Mouse (Mus musculus) forebrain, embryonic 11.5 days (tissue): ENCODE measurements at regions not wholly inside any gene's neighbourhood (a gene's known extent, or its start where the extent isn't known, plus 50 kb on each side); places are given as distances from the start of the nearest gene placed in this dataset.

Experiments used
- ATAC-seq: fragments of 200-750 bp; cut with Nextera tagmentation; replicated peaks from 2 replicates; pipeline ENCODE4 v1.8.0; 2017; ENCODE audit warnings: moderate TSS enrichment; ENCODE audit not compliant: low FRiP score
- DNase-seq: peaks from one replicate; pipeline ENCODE4 v3.0.0-alpha.2; 2017; ENCODE audit warnings: low spot score
- H3K27ac ChIP-seq: fragments of 300-500 bp; sonication (generic); 2 replicates; pipeline ENCODE4 v1.5.1; 2014; ENCODE audit warnings: low read depth, low read length
- H3K27me3 ChIP-seq: fragments of 300-500 bp; sonication (generic); 2 replicates; pipeline ENCODE4 v1.6.1; 2014; ENCODE audit warnings: mild to moderate bottlenecking, low read length, mixed read lengths; ENCODE audit not compliant: control insufficient read depth, insufficient read depth
- H3K36me3 ChIP-seq: fragments of 300-500 bp; sonication (generic); 2 replicates; pipeline ENCODE4 v1.6.1; 2014; ENCODE audit warnings: mild to moderate bottlenecking, low read length, moderate library complexity, mixed read lengths; ENCODE audit not compliant: control insufficient read depth, insufficient read depth
- H3K4me1 ChIP-seq: fragments of 300-500 bp; sonication (generic); replicated peaks from 2 replicates; pipeline ENCODE4 v1.6.1; 2014; ENCODE audit warnings: low read length, mixed read lengths; ENCODE audit not compliant: control insufficient read depth, insufficient read depth
- H3K4me2 ChIP-seq: fragments of 300-500 bp; sonication (generic); 2 replicates; pipeline ENCODE4 v1.6.1; 2014; ENCODE audit warnings: low read depth, mild to moderate bottlenecking, low read length, moderate library complexity, mixed read lengths; ENCODE audit not compliant: severe bottlenecking
- H3K4me3 ChIP-seq: fragments of 300-500 bp; sonication (generic); 2 replicates; pipeline ENCODE4 v1.5.1; 2014; ENCODE audit warnings: low read depth, low read length
- H3K9ac ChIP-seq: fragments of 300-500 bp; sonication (generic); 2 replicates; pipeline ENCODE4 v1.6.1; 2014; ENCODE audit warnings: low read length
- H3K9me3 ChIP-seq: fragments of 300-500 bp; sonication (generic); 2 replicates; pipeline ENCODE4 v1.6.1; 2016; ENCODE audit warnings: low read length, mixed read lengths; ENCODE audit not compliant: control insufficient read depth
- WGBS: fragments of 180-500 bp; shearing (Covaris S2); extraction: QIAGEN DNeasy Blood & Tissue Kit; methylation state at CpG from one replicate; pipeline ENCODE4 v1.1.7; 2014; 5-methylcytosine and 5-hydroxymethylcytosine counted together

DNA sequence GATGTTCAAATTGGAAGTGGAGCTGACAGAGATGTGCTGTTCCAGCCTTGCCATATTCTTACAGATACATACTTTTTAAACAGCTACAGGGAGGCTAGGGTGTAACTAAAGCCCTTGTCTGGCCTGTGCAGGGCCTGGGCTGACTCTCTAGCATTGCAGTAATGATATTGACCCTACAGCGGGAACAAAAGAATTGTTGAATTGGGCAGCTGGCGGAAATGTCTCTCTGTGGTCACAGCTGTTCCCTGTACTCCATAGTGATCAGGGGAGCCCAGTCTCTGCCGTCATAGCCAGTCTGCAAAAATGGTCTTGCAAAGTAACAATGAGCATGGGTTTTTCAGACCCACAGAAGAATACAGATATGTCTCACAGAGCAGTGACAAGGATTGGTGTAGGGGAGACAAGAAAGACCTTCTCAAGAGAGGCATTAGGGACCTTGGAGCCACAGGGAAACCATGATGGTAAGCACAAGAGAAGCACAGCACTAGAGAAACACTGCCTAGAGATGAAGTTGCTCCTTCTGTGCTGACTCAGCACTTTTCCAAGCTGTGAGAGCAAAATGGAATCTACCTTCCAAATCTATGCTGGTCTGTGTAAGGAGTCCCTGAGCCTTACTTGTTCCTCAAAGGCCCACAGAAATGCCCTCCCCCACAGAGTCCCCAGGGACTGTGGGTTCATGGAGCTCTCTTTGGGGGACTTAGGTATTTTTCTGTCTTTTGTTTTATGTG, 111.2 kb upstream of the Gm12830 start:
- Histone ChIP-seq H3K27ac (no peak overlapping the region), H3K9me3 (no peaks in the 10 kb centered on the region), H3K4me3 (no peak overlapping the region), H3K4me2 (no peak overlapping the region), H3K36me3 (no peaks in the 10 kb centered on the region), H3K4me1 (no peaks in the 10 kb centered on the region; the same call in 1 of the 2 replicates), H3K27me3 (no peaks in the 10 kb centered on the region), H3K9ac (no peak overlapping the region)
- DNase-seq (peak; percentile 22), ATAC-seq (no peak)
- 80% methylated on average over 3 of the region's 3 CpGs for WGBS

GRCm38 (mm10) chr4:114711082-114711481, 110.4 kb upstream of the Gm12830 start:
- DNase-seq (peak; percentile 30), ATAC-seq (no peak)
- Histone ChIP-seq H3K36me3 (no peaks in the 10 kb centered on the region), H3K4me1 (no peaks in the 10 kb centered on the region), H3K4me3 (no peak overlapping the region), H3K9me3 (no peaks in the 10 kb centered on the region), H3K27ac (no peak overlapping the region), H3K9ac (no peak overlapping the region), H3K27me3 (no peaks in the 10 kb centered on the region), H3K4me2 (no peak overlapping the region)
- WGBS = 67% methylated on average over 3 of the region's 3 CpGs

- ATAC-seq (no peak), DNase-seq (peak; percentile 42)
- Histone ChIP-seq H3K4me3 (no peak overlapping the region), H3K36me3 (no peaks in the 10 kb centered on the region), H3K9ac (no peak overlapping the region), H3K4me2 (no peak overlapping the region), H3K9me3 (no peaks in the 10 kb centered on the region), H3K4me1 (no peaks in the 10 kb centered on the region), H3K27me3 (no peaks in the 10 kb centered on the region), H3K27ac (no peak overlapping the region)
- 79% methylated on average over 7 of the region's 7 CpGs for WGBS
These were observed 109.4 kb upstream of the Gm12830 start for GRCm38 (mm10) chr4:114712005-114712665.

- WGBS = 76% methylated on average over 4 of the region's 4 CpGs
- H3K4me2 ChIP-seq = no peak overlapping the region
- DNase-seq (no peak), ATAC-seq (no peak)
- no peak overlapping the region for H3K27ac ChIP-seq
- H3K9me3 ChIP-seq = no peaks in the 10 kb centered on the region
- no peaks in the 10 kb centered on the region for H3K27me3 ChIP-seq
- H3K4me3 ChIP-seq = no peak overlapping the region
- H3K9ac ChIP-seq = no peak overlapping the region
- no peaks in the 10 kb centered on the region for H3K36me3 ChIP-seq
- H3K4me1 ChIP-seq = no peaks in the 10 kb centered on the region
These were observed 108.5 kb upstream of the Gm12830 start for GRCm38 (mm10) chr4:114712921-114713527.

DNA sequence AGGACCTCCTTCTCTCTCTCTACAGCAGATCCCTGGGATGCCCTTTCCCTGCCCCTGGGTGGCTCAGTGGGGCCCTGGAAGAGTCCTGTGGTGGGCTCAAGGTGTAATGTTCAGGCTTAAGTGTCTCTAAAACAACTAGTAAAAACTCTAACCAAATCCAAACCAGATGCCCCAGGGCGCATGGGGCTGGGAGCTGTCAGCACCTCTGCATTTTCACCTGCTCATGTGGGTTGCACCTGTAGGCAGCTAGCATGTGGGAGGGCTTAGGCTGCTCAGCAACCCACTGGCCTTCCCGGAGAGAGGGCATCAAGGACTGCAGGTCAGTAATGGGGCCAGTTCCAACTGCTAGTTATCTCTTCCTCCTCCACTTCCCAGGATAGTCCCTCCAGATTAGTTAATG, 104.8 kb upstream of the Gm12830 start:
- Histone ChIP-seq H3K27me3 (no peaks in the 10 kb centered on the region; the same call in 1 of the 2 replicates), H3K4me1 (no peaks in the 10 kb centered on the region), H3K9ac (no peak overlapping the region), H3K27ac (no peak overlapping the region), H3K9me3 (no peaks in the 10 kb centered on the region; the same call in 1 of the 2 replicates), H3K4me2 (no peak overlapping the region), H3K36me3 (no peaks in the 10 kb centered on the region), H3K4me3 (no peak overlapping the region)
- DNase-seq (no peak), ATAC-seq (no peak)
- 85% methylated on average over 2 of the region's 2 CpGs for whole genome bisulfite sequencing

- no peaks in the 10 kb centered on the region for H3K4me1 ChIP-seq
- DNase-seq (no peak), ATAC-seq (no peak)
- no peak overlapping the region for H3K4me2 ChIP-seq
- H3K9ac ChIP-seq = no peak overlapping the region
- H3K4me3 ChIP-seq = no peak overlapping the region
- H3K27ac ChIP-seq = no peak overlapping the region
- H3K27me3 ChIP-seq = no peaks in the 10 kb centered on the region; the same call in 1 of the 2 replicates
- no peaks in the 10 kb centered on the region; the same call in 1 of the 2 replicates for H3K9me3 ChIP-seq
- 64% methylated on average over 3 of the region's 3 CpGs for WGBS
- no peaks in the 10 kb centered on the region for H3K36me3 ChIP-seq
These were observed 100.8 kb upstream of the Gm12830 start for GRCm38 (mm10) chr4:114720696-114721095.

GRCm38 (mm10) chr4:114721386-114721785, 100.1 kb upstream of the Gm12830 start:
- Histone ChIP-seq H3K27me3 (no peaks in the 10 kb centered on the region; the same call in 1 of the 2 replicates), H3K27ac (no peak overlapping the region), H3K9ac (no peak overlapping the region), H3K36me3 (no peaks in the 10 kb centered on the region), H3K4me3 (no peak overlapping the region), H3K4me1 (no peaks in the 10 kb centered on the region), H3K4me2 (no peak overlapping the region), H3K9me3 (no peaks in the 10 kb centered on the region; the same call in 1 of the 2 replicates)
- WGBS = 70% methylated on average over 2 of the region's 2 CpGs
- no peak for ATAC-seq
- DNase-seq = no peak

DNA sequence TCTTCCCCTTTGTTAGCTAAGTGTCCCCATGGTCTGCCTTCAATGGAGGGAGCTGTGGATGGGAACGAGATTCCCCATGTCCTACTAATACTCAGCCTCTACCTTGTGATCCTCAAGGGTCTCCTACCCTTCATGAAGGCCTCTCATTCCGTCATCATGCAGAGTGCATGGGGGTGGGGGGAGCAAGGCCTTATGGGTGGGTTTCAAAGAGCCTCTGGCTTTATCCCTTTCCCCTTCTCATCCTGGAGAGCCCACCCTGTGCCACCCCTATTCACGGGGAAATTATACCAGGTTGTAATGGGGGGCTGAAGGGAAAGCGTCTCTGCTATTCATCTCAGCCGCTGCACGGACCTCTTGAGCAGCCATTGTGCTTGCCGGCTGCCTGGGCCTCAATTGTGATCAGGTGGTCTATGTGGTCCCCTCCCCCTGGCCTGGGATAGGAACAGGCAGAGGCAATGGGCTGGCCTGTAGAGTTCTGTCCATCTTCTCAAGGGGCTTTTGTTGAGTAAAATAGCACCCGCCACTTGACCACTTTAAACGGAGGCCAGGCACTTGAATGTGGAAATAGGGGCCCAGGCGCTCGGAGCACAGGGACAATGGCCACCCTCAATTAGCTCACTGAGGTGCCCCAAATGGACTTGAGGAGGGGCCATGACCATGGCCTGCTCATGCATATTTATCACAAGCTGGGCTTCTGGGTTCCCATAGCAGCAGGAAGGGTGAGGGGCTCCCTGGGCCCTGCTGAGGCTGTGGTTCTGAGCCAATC, 93.1 kb upstream of the Gm12830 start:
- Histone ChIP-seq H3K4me2 (no peak overlapping the region), H3K27me3 (peaks cover 3% of the 10 kb centered on the region; the same call in 1 of the 2 replicates), H3K36me3 (no peaks in the 10 kb centered on the region), H3K9ac (no peak overlapping the region), H3K9me3 (no peaks in the 10 kb centered on the region), H3K4me1 (0 out of 2 replicates have a peak, but pooled peaks cover 2% of the 10 kb centered on the region), H3K4me3 (no peak overlapping the region), H3K27ac (peak overlapping the region; percentile 31; the same call in 1 of the 2 replicates)
- ATAC-seq (peak; percentile 93), DNase-seq (peak; percentile 68)
- 48% methylated on average over 11 of the region's 11 CpGs for WGBS
